Mouse (Mus musculus): ENCODE data around the gene Zfp287.

- TF ChIP-seq CTCF (conservative IDR thresholded peaks at IDR 0.05; ENCODE audit: insufficient read depth, insufficient read length, low read depth, low read length): peak; percentile 30; the same call in 1 of the 2 replicates
- no peak for TF ChIP-seq POLR2A (IDR thresholded peaks at IDR 0.05; ENCODE audit: low read depth, low read length)
Measured at GRCm38 (mm10) chr11:62746001-62746533, 14.4 kb upstream of the Zfp287 start.

All from kidney, adult 2 months (tissue).